Mouse (Mus musculus) c-Kit-positive CD71-positive TER-119-negative erythroid progenitor cells, embryonic 14.5 days (primary cell): Measurements from ENCODE around the gene Ntm.

ENCODE experiments used
- DNase-seq: peaks from one replicate; pipeline ENCODE4 v3.0.0-alpha.2; 2013; ENCODE audit warnings: low read depth

Gene Ntm

GRCm38 (mm10) chr9:29025104-29025503 lies 937.8 kb downstream of the Ntm start:
- DNase-seq = no peak

GRCm38 (mm10) chr9:29016879-29017278 lies 946.1 kb downstream of the Ntm start:
- no peak for DNase-seq

- no peak for DNase-seq
These were observed 949.1 kb downstream of the Ntm start for GRCm38 (mm10) chr9:29013881-29014280.

GRCm38 (mm10) chr9:29012541-29012940 lies 950.4 kb downstream of the Ntm start:
- no peak for DNase-seq

- DNase-seq = no peak
These were observed 951.5 kb downstream of the Ntm start for GRCm38 (mm10) chr9:29011476-29011875.

GRCm38 (mm10) chr9:29004534-29004933 lies 958.4 kb downstream of the Ntm start:
- no peak for DNase-seq

- no peak for DNase-seq
These were observed 963.0 kb downstream of the Ntm start for GRCm38 (mm10) chr9:28999951-29000351.

GRCm38 (mm10) chr9:28977275-28977674 lies 985.7 kb downstream of the Ntm start:
- DNase-seq = no peak

GRCm38 (mm10) chr9:28969455-28969854 lies 993.5 kb downstream of the Ntm start:
- DNase-seq = no peak
